Mouse (Mus musculus) retina, postnatal 7 days (tissue): ENCODE results near the gene Nrsn2.
A peak's percentile ranks its signal among the peaks of the same experiment; 100 is the strongest.
"Not testable (repeated sequence)": the region's sequence is repeated elsewhere in the genome, so short reads cannot be mapped to it uniquely, and the experiment has no call there.

Source experiments
- DNase-seq: peaks from one replicate; pipeline ENCODE4 v3.0.0-alpha.2; 2012; ENCODE audit warnings: low read depth, low spot score

The Nrsn2 gene

GRCm38 (mm10) chr2:152392786-152393185, 16.3 kb upstream of the Nrsn2 start:
- peak; percentile 68 for DNase-seq

- no peak for DNase-seq
These were observed 7.8 kb upstream of the Nrsn2 start for GRCm38 (mm10) chr2:152384191-152384590.

GRCm38 (mm10) chr2:152375652-152376344, 640 bp downstream of the Nrsn2 start:
- no peak for DNase-seq

- no peak for DNase-seq
These were observed 2.9 kb downstream of the Nrsn2 start for GRCm38 (mm10) chr2:152373547-152373946.

GRCm38 (mm10) chr2:152372661-152373060, 3.8 kb downstream of the Nrsn2 start:
- DNase-seq, result no peak

GRCm38 (mm10) chr2:152372104-152372503, 4.3 kb downstream of the Nrsn2 start:
- no peak for DNase-seq

- peak; percentile 58 for DNase-seq
These were observed 7.8 kb downstream of the Nrsn2 start for GRCm38 (mm10) chr2:152368532-152369140.

GRCm38 (mm10) chr2:152367917-152368316, 8.5 kb downstream of the Nrsn2 start:
- DNase-seq, result no peak

- DNase-seq, result peak; percentile 78
These were observed 12.9 kb downstream of the Nrsn2 start for GRCm38 (mm10) chr2:152363245-152364147.

- DNase-seq, result no peak
These were observed 15.2 kb downstream of the Nrsn2 start for GRCm38 (mm10) chr2:152361193-152361592.

GRCm38 (mm10) chr2:152360271-152360775, 16.1 kb downstream of the Nrsn2 start:
- no peak for DNase-seq

- DNase-seq, result no peak
These were observed 16.8 kb downstream of the Nrsn2 start for GRCm38 (mm10) chr2:152359616-152360015.

GRCm38 (mm10) chr2:152358977-152359376, 17.5 kb downstream of the Nrsn2 start:
- not testable (repeated sequence) for DNase-seq

GRCm38 (mm10) chr2:152357254-152357653, 19.2 kb downstream of the Nrsn2 start:
- no peak for DNase-seq

- DNase-seq, result no peak
These were observed 26.4 kb downstream of the Nrsn2 start for GRCm38 (mm10) chr2:152349842-152350540.

GRCm38 (mm10) chr2:152349205-152349604, 27.2 kb downstream of the Nrsn2 start:
- DNase-seq, result no peak

- no peak for DNase-seq
These were observed 28.7 kb downstream of the Nrsn2 start for GRCm38 (mm10) chr2:152347722-152348121.

- DNase-seq, result no peak
These were observed 29.5 kb downstream of the Nrsn2 start for GRCm38 (mm10) chr2:152346776-152347465.

- no peak for DNase-seq
These were observed 31.0 kb downstream of the Nrsn2 start for GRCm38 (mm10) chr2:152345393-152345792.

GRCm38 (mm10) chr2:152344909-152345308, 31.5 kb downstream of the Nrsn2 start:
- DNase-seq, result no peak

GRCm38 (mm10) chr2:152344361-152344760, 32.1 kb downstream of the Nrsn2 start:
- no peak for DNase-seq
